Mouse (Mus musculus): Measurements from ENCODE around the gene Olfr411. TPM values are rescaled to one million over a fixed set of nuclear protein-coding genes. Genes with fewer than 3 reads are reported as not detected.

Gene Olfr411
- total RNA-seq (2021): not detected
- long read RNA-seq, experiment 1: 0 reads
- long read RNA-seq, experiment 2: 0 reads

DNA sequence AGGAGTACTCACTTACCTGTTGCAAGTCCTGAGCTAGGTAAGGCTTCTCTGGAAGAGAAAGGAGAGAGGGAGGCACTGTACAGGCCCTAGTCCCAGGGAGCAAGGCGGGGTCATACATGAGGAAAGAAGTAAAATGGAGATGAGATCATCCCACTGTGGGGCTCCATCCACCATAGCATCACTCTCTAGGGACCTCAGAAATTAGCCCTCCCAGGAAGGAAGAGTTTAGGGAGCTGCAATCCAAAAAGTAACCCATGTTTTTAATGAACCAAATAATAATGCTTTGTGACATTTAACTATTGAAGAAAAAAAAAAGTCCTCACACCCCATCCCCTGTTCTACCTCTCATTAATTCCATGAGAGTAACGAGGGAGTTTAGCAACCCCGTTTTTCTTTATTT, at the start of gene Olfr411:
Gene Olfr411, minus strand, starts transcription at position 101 of the 400 bp plus-strand sequence.
- no peak for DNase-seq (ENCODE audit: low spot score in 2 of 2)
- Histone ChIP-seq H3K4me3 (no peak within 1 kb of the TSS), H3K27ac (no peak within 1 kb of the TSS)
- TF ChIP-seq CTCF (conservative IDR thresholded peaks at IDR 0.05): no peak

DNA sequence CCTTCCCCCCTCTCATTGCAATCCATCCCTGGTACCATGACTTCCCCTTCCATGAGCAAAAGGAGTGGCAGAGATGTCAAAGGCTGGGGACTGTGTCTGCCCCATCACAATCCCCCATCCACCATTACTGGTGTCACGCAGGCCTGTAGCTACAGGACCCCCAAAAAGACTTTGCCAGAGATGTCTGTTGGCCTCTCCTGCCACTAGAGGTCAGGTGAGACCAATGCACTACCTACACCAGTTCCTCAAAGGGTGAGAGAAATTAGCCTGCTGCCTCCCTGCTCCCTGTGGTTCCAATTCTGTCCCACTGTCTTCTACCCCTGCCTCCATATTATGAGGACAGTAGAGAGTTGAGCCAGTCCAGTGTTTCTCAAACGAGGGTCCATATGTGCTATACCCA, 49.7 kb upstream of the Olfr411 start:
- H3K27ac ChIP-seq: no peak overlapping the region
- no peak for DNase-seq (ENCODE audit: low spot score in 2 of 2)
- no peak overlapping the region for H3K4me3 ChIP-seq
- peak; percentile 71 for TF ChIP-seq CTCF (conservative IDR thresholded peaks at IDR 0.05)

DNA sequence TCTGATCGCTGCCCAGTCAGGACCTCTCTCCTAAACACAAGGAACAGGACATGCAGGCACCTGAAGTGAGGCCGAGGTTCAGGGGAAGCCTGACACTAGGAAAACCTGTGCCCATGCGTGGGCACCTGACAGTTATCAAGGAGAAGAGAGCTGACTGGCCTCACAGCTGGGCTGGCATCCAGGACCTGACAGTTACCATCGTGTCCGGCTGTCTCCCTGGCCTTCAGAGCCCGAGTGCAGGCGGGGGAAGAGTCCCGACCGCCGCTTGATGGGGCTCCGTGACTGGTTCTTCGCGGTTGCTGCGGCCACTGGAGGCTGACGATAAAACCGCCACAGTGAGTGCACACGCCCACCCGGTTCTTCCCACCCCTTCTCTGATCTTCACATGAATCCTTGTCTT, 43.1 kb upstream of the Olfr411 start:
- H3K27ac ChIP-seq: no peak overlapping the region
- H3K4me3 ChIP-seq: no peak overlapping the region
- DNase-seq (ENCODE audit: low spot score in 2 of 2): no peak
- TF ChIP-seq CTCF (conservative IDR thresholded peaks at IDR 0.05): no peak

DNA sequence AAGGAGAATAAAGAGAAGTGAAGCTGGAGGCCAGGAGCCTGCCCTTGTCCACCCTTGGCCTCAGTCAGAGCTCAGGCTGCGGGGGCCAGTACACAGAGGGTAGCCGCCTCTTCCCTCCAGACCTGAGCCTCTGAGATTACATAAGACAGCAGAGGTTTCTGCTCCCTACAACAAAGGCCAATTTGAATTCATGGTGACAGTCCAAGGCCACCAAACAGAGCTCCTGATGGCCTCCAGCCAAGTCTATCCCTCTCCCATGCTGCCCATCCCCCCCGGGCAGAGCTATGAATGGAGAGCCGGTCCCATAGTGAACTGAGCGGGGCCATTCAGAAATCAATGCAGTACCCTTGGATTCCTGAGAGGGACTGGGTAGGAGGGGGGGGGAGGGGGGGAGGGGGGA, 41.0 kb upstream of the Olfr411 start:
- Histone ChIP-seq H3K4me3 (no peak overlapping the region), H3K27ac (no peak overlapping the region)
- TF ChIP-seq CTCF (conservative IDR thresholded peaks at IDR 0.05): 0 out of 2 replicates have a peak, but pooled peaks have one; percentile 2
- DNase-seq (ENCODE audit: low spot score in 2 of 2): no peak

- TF ChIP-seq CTCF (conservative IDR thresholded peaks at IDR 0.05): no peak
- Histone ChIP-seq H3K4me3 (no peak overlapping the region), H3K27ac (no peak overlapping the region)
- DNase-seq (ENCODE audit: low spot score in 2 of 2): no peak
Observed at GRCm38 (mm10) chr11:74392903-74393302, 40.5 kb upstream of the Olfr411 start.

DNA sequence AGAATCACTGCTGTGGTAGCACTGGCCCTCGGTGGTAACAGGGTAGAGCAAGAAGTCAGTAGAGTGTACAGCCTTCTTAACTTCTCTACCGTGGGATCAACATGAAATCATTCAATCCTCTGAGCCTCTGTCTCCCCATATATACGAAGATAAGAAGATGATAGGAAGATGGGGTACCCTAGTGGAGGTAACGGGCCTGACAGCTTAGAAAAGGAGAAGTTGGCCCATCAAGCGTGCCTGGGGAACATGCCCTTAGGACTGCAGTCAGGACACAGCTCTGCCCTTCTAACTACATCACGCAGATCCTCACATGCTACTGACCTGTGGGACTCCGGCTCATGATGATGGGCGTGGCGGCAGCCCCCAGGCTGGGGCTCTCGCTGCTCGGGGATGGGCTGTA, 39.4 kb upstream of the Olfr411 start:
- no peak for DNase-seq (ENCODE audit: low spot score in 2 of 2)
- H3K4me3 ChIP-seq: no peak overlapping the region
- TF ChIP-seq CTCF (conservative IDR thresholded peaks at IDR 0.05): peak; percentile 35
- H3K27ac ChIP-seq: no peak overlapping the region

DNA sequence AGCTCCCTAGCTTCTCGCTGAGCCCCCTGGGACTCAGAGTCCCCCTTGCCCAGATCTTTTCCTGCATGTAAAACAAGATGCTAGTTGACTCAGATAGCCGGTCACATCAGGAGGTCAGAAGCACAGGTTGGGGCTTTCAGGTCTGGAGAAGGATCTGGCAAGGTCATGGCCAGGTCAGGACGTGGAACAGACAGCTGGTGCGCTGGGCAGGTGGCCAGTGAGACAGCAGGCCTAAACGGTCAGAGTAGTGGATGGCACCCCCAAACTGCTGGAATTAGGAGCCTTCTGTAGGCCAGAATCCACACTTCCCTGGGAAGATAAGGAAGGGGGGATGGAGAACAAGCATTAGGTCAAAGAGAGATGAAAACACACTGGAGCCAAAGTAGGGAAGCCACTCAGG, 34.8 kb upstream of the Olfr411 start:
- 0 out of 2 replicates have a peak overlapping the region, but pooled peaks have one; percentile 3 for H3K27ac ChIP-seq
- no peak for DNase-seq (ENCODE audit: low spot score in 2 of 2)
- H3K4me3 ChIP-seq: no peak overlapping the region
- TF ChIP-seq CTCF (conservative IDR thresholded peaks at IDR 0.05): no peak

DNA sequence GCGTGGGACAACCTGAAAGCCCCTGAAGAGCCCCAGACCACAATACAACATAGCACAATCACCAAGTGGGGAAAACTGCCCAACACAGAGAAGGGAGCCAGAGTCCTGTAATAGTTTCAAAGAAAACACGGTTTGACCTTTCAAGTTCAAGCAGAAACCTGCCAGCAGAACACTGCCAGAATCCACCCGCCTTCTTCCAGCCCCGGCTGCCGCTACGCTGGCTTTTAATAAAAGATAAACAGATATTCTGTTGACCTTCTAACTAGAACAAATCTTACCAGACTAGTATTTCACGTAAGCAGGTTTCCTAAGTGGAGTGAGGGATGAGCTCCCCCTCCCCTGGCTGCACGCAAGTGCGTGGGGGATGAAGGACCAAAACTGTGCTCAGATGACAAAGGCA, 33.2 kb upstream of the Olfr411 start:
- no peak for TF ChIP-seq CTCF (conservative IDR thresholded peaks at IDR 0.05)
- peak overlapping the region; percentile 62 for H3K27ac ChIP-seq
- no peak overlapping the region for H3K4me3 ChIP-seq
- no peak for DNase-seq (ENCODE audit: low spot score in 2 of 2)

DNA sequence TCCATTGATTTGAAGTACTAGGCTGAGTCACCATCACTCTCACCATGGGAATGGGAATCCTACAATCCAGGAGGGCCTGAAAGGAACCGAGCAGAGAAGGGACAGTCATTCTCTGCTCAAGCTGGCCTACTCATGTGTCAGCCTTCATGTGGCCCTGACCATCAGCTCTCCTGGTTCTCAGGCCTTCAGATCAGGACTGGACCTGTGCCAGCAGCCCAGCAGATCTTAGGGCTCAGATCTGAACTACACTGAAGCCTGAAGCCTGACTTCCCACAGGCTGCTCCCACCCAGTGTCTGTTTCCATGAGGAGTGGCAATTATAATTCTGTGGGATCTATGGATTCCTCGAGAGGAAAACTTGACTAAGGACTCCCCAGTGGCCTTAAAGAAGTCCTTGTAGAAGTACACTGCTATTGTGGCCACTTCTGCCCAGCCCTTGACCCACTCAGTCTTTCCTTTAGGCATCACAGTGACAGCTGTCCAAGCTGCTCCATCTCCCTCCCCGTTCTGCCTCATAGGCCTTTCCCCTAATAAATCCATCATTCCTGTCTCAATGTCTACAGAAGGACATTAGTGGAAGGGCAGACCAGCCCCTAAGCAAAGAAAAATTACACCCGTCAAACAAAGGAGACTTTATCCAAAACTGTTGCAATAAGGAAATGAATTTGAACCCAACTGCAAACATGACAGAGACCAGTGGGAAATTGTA, 26.9 kb upstream of the Olfr411 start:
- DNase-seq (ENCODE audit: low spot score in 2 of 2): no peak
- no peak for TF ChIP-seq CTCF (conservative IDR thresholded peaks at IDR 0.05)
- H3K4me3 ChIP-seq: no peak overlapping the region
- H3K27ac ChIP-seq: no peak overlapping the region

GRCm38 (mm10) chr11:74376847-74377246, 24.4 kb upstream of the Olfr411 start:
- no peak overlapping the region for H3K4me3 ChIP-seq
- H3K27ac ChIP-seq: no peak overlapping the region
- DNase-seq (ENCODE audit: low spot score in 2 of 2): peak; percentile 74 to 79
- TF ChIP-seq CTCF (conservative IDR thresholded peaks at IDR 0.05): peak; percentile 94

- peak; percentile 95 for TF ChIP-seq CTCF (conservative IDR thresholded peaks at IDR 0.05)
- no peak overlapping the region for H3K27ac ChIP-seq
- peak; percentile 69 to 84 for DNase-seq (ENCODE audit: low spot score in 2 of 2)
- peak overlapping the region; percentile 32; the same call in 1 of the 2 replicates for H3K4me3 ChIP-seq
Observed at GRCm38 (mm10) chr11:74371393-74372100, 19.1 kb upstream of the Olfr411 start.

GRCm38 (mm10) chr11:74361769-74362168, 9.3 kb upstream of the Olfr411 start, which contains the start of gene Olfr412:
TSS of gene Olfr412 (plus strand) at chr11:74362069.
- Histone ChIP-seq H3K4me3 (no peak within 1 kb of the TSS), H3K27ac (no peak within 1 kb of the TSS)
- no peak for TF ChIP-seq CTCF (conservative IDR thresholded peaks at IDR 0.05)
- DNase-seq (ENCODE audit: low spot score in 2 of 2): no peak

DNA sequence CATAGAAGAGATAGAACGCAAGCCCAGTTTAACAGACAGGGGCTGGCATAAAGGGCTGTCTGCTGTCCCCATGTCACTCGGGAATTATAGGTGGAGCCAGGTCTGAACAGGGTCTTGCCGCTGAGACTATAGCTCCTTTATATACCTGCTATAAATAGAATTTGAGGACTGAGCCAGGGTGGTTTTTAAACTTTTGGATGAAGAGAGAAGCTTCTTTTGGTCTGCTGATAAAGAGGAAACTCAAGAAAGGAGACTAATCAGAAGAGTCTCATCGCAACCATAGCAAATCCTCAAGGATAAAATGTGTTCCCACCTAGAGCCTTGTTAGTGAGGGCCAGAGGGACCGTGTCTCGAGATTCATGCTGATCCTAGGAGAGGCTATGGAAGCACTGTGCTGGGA, 14.5 kb downstream of the Olfr411 start, which contains the start of gene Olfr410:
Gene Olfr410, minus strand, starts transcription at position 101 of the 400 bp plus-strand sequence.
- no peak for DNase-seq (ENCODE audit: low spot score in 2 of 2)
- Histone ChIP-seq H3K27ac (no peak within 1 kb of the TSS), H3K4me3 (no peak within 1 kb of the TSS)
- TF ChIP-seq CTCF (conservative IDR thresholded peaks at IDR 0.05): no peak
